Mouse (Mus musculus): ENCODE results near the gene Alkbh6. TPM values are rescaled to one million over a fixed set of nuclear protein-coding genes. Genes with fewer than 3 reads are reported as not detected.

Alkbh6 gene
- polyA plus RNA-seq, 1 experiment from 2014 or later, result 79.0 TPM

DNA sequence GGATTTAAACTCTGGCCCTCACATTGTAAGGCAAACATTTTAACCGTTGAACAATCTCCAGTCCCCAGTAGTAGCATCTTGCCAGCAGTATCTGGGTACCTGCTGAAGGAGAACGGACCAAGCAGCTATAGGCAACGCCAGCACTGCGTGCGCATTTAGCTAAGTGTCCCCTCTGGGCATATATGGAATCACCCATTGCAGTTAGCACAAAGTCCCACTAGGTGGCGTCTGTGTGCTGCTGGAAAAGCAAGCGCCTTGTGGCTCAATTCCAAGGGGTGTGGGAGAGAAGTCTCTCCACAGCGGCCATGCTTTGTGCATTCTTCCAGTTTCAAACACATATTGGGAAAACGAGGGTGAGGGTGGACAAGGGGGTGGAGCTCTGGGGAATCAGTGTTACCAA lies 27.9 kb downstream of the Alkbh6 start:
- peak overlapping the region; percentile 11; the same call in 1 of the 2 replicates for H3K4me2 ChIP-seq
- peaks cover 20% of the 10 kb centered on the region for H3K4me1 ChIP-seq
- peaks cover 48% of the 10 kb centered on the region for H3K27me3 ChIP-seq
- H3K9me3 ChIP-seq, result no peaks in the 10 kb centered on the region
- H3K4me3 ChIP-seq (replicated peaks), result no peak overlapping the region
- no peaks in the 10 kb centered on the region for H3K36me3 ChIP-seq (replicated peaks)
- no peak overlapping the region for H3K27ac ChIP-seq
- no peak overlapping the region; the same call in 1 of the 2 replicates for H3K9ac ChIP-seq
- 2% methylated on average over 9 of the region's 9 CpGs for WGBS
- peak; percentile 57 for ATAC-seq (ENCODE audit: low FRiP score)

DNA sequence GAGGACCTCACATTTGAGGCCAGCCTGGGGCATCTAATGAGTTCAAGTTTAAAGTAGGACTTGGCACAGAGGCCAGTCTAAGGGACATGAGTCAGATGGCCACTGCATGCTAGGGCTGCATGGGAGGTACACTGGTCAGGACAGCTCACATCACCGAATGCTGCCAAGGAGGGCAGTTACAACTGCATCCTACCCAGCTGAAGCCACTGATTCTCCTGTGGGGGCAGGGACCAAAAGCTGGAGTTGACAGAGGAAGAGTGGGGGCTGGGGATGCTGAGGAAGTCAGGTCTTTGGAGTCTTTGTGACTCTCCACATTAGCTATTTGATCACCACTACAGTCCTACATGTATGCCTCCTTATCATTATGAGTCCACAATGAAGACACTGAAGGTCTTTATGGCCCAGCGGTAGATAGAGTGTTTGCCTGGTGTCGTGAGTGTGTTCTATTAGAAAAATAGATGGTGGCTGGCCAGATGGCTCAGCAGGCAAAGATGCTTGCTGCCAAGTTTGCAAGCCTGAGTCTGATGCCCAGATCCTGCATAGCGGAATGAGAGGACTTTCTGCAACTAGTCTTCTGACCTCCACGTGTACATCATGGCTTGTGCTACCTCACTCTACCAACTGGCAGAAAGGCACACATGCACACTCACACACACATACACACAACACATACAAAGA lies 31.1 kb downstream of the Alkbh6 start:
- H3K4me1 ChIP-seq, result no peaks in the 10 kb centered on the region
- H3K4me2 ChIP-seq, result no peak overlapping the region

DNA sequence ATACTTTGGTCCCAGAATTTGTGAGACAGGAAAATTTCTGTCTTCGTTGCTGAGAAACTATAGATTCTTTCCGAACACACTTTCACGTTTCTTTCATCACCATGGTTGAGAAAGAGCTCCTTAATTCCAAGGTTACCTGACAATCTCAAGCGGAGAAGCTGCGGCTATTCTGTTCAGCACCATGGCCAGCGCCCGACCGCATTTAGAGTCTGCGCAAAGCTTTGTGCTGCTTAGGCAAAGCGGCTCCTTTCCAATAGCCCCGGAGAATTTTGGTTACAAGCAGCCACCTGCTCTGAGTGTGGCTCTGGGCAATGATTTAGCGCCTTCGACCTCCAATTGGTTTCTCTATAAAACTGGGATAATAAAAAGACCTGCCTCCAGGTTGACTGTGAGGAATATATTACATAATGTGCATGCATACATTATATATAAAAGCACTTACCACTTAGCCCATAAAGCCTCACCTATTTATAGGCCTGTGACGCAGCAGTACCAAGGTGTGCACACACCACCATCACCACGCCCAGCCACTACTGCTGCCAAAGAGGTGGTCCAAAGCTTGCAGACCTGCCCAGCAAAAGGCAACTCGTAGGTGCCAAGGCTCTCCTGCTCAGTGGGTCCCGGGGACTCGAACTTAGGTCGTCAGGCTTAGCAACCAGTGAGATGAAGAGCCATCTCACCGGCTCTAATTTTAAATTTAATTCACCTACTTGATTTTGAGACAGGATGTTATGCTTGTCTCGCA lies 38.3 kb downstream of the Alkbh6 start:
- no peak overlapping the region for H3K27ac ChIP-seq
- no peaks in the 10 kb centered on the region for H3K4me1 ChIP-seq
- H3K9me3 ChIP-seq, result no peaks in the 10 kb centered on the region
- no peaks in the 10 kb centered on the region for H3K36me3 ChIP-seq (replicated peaks)
- ATAC-seq (ENCODE audit: low FRiP score), result no peak
- H3K27me3 ChIP-seq, result peaks cover 58% of the 10 kb centered on the region
- no peak overlapping the region for H3K4me2 ChIP-seq
- no peak overlapping the region for H3K4me3 ChIP-seq (replicated peaks)
- 30% methylated on average over 21 of the region's 21 CpGs for WGBS
- H3K9ac ChIP-seq, result no peak overlapping the region

More for the DNA sequence above, 31.1 kb downstream of the Alkbh6 start:
- H3K9me3 ChIP-seq, result no peaks in the 10 kb centered on the region
- H3K4me3 ChIP-seq (replicated peaks), result no peak overlapping the region
- no peak overlapping the region for H3K27ac ChIP-seq
- H3K27me3 ChIP-seq, result peaks cover 42% of the 10 kb centered on the region
- no peak for ATAC-seq (ENCODE audit: low FRiP score)
- no peaks in the 10 kb centered on the region for H3K36me3 ChIP-seq (replicated peaks)
- WGBS, result 67% methylated on average over 5 of the region's 5 CpGs
- H3K9ac ChIP-seq, result no peak overlapping the region

DNA sequence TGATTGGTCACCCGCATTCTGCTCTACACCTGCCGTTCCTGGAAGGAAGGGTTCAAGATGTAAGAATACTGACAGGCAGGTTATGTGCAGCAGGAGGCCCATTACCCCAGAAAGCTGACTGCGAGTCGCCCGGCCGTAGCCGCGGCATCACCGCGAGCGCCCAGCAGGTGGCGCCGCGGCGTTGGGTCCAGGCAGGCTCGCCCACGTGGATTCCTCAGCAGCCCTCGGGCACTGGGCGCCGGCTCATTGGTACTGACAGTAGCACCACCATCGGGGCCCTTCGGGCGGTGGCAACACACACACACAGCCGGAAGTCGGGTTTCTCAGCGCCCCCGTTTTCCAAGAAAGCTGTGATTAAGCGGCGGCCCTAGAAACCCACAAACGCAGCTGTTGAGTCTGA lies 39.3 kb downstream of the Alkbh6 start:
- WGBS, result 4% methylated on average over 30 of the region's 30 CpGs
- no peak overlapping the region for H3K27ac ChIP-seq
- ATAC-seq (ENCODE audit: low FRiP score), result peak; percentile 75
- no peaks in the 10 kb centered on the region for H3K4me1 ChIP-seq
- H3K9me3 ChIP-seq, result no peaks in the 10 kb centered on the region
- H3K4me3 ChIP-seq (replicated peaks), result peak overlapping the region; percentile 11; the same call in 1 of the 2 replicates
- no peaks in the 10 kb centered on the region for H3K36me3 ChIP-seq (replicated peaks)
- H3K27me3 ChIP-seq, result peaks cover 54% of the 10 kb centered on the region
- peak overlapping the region; percentile 36 for H3K4me2 ChIP-seq
- H3K9ac ChIP-seq, result no peak overlapping the region

DNA sequence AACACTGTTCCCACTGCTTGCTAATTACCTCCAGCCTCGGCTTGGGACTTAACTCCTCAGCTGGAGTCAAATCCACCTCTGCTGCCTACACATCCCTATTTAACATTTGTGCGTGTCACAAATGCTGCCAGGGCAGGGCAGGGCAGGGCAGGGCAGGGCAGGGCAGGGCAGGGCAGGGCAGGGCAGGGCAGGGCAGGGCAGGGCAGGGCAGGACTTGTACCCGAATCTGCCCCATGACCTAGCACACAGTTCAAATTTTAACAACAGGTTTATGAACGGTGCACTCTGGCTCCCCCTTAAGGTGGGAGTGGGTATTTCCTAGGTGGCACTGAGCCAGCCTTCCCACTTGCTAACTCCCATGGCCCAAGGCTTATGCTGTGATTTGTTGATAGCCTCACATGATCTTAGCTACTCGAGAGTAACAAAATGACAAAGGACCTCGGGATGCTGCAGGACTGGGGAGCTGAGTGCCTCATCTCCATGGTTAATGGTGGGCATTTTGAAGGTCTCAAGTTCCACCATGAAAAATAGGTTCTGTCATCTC lies 44.8 kb downstream of the Alkbh6 start:
- Histone ChIP-seq H3K36me3 (replicated peaks) (peaks cover 13% of the 10 kb centered on the region), H3K4me3 (replicated peaks) (no peak overlapping the region), H3K4me2 (no peak overlapping the region), H3K9ac (no peak overlapping the region), H3K9me3 (no peaks in the 10 kb centered on the region), H3K27ac (no peak overlapping the region), H3K27me3 (peaks cover 16% of the 10 kb centered on the region), H3K4me1 (peaks cover 14% of the 10 kb centered on the region)
- ATAC-seq (ENCODE audit: low FRiP score), result peak; percentile 65
- 18% methylated on average over 6 of the region's 6 CpGs for WGBS

DNA sequence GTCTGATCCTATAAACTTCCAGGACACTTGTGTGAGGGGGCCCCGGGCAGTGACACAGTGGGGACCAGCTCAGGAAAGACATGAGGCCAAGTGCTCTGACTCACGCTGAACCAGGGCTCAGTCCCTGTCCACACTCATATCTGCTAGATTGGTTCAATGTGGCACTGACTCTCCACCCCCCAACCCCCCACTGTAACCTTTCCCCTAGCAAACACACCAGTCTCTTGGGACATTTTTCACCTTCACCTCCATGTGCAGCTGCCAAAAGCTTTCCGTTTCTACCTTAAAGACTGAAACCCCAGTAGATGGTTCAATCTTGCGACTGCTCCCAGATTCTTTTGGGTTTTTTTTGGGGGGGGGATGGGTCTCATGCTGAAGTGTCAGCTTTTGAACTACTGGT lies 45.5 kb downstream of the Alkbh6 start:
- ATAC-seq (ENCODE audit: low FRiP score), result peak; percentile 49; the same call in 1 of the 2 replicates
- no peak overlapping the region for H3K4me2 ChIP-seq
- no peak overlapping the region for H3K9ac ChIP-seq
- H3K27me3 ChIP-seq, result peaks cover 9% of the 10 kb centered on the region
- no peaks in the 10 kb centered on the region for H3K9me3 ChIP-seq
- peaks cover 20% of the 10 kb centered on the region for H3K4me1 ChIP-seq
- H3K36me3 ChIP-seq (replicated peaks), result peaks cover 13% of the 10 kb centered on the region
- H3K27ac ChIP-seq, result 0 out of 2 replicates have a peak overlapping the region, but pooled peaks have one; percentile 31
- WGBS, result 77% methylated on average over 4 of the region's 4 CpGs
- H3K4me3 ChIP-seq (replicated peaks), result no peak overlapping the region

DNA sequence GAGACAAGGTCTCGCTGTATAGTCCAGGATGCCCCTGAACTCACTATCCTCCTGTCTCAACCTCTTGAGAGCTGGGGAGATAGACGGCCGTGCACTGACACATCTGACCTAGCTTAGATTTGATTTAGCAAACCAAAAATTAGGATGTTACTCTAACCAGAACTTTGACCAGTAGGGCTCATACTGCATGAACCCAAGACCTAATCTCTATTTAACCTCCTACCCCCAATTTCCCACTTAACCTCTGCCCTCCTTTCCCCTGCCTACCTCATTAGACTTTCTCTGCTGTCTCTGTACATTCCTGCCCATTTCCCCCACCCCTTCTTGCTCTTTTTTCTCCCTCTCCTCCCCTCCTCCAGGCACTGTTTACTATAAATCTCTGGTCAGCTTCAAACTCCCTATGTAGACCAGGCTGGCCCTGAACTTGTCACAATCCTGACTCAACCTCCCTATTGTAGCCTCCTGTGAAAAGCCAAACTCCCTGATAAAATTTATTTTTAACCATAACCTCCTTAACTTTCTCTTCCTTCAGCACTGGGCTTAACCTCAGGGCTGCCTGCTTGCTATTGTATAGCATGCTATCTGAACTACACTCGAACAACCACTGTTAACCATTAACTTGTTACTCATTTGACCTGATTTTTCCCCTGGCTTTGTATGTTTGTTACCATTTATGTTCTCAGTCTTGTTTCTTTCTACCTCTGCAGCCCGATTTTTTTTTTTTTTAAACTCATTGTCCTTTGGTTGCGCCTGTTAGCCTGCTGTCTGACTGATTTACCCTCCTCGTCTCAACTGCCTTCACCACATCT lies 50.1 kb downstream of the Alkbh6 start:
- Histone ChIP-seq H3K27me3 (no peaks in the 10 kb centered on the region), H3K4me3 (replicated peaks) (no peak overlapping the region), H3K4me2 (no peak overlapping the region), H3K9ac (no peak overlapping the region), H3K4me1 (peaks cover 58% of the 10 kb centered on the region), H3K9me3 (no peaks in the 10 kb centered on the region; the same call in 1 of the 2 replicates), H3K36me3 (replicated peaks) (peaks cover 29% of the 10 kb centered on the region), H3K27ac (no peak overlapping the region)
- 81% methylated on average over 7 of the region's 7 CpGs for WGBS
- no peak for ATAC-seq (ENCODE audit: low FRiP score)

DNA sequence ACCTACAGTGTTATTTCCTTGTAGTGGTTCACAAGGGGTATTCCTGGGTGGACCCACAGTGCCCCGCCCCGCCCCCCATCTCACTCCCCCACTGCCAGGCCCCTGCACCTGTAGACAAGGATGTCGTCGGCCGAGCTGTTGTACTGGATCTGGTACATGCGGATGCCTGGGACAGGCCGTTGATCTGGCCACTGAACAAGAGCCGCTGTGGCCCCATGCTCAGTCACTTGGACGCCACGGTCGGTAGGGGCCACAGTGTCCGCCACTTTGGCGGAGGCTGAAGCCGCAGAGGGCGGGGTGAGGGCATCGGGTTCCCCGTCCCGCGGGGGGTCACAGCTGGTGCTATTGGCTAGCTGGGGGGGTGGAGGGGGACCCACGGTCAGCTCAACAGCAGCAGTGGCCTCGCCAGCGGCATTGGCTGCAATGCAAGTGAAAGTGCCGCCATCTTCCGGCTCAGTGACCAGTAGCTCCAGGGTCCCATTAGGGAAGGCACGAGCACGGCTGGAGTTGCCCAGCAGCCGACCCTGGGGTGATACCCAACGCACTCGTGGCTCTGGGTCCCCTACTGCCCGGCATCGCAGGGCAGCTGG lies 50.9 kb downstream of the Alkbh6 start:
- Histone ChIP-seq H3K4me2 (no peak overlapping the region), H3K27me3 (peaks cover 8% of the 10 kb centered on the region; the same call in 1 of the 2 replicates), H3K4me3 (replicated peaks) (no peak overlapping the region), H3K36me3 (replicated peaks) (peaks cover 29% of the 10 kb centered on the region), H3K27ac (no peak overlapping the region), H3K9me3 (no peaks in the 10 kb centered on the region; the same call in 1 of the 2 replicates), H3K9ac (no peak overlapping the region), H3K4me1 (peaks cover 51% of the 10 kb centered on the region)
- ATAC-seq (ENCODE audit: low FRiP score), result no peak
- WGBS, result 93% methylated on average over 31 of the region's 31 CpGs

DNA sequence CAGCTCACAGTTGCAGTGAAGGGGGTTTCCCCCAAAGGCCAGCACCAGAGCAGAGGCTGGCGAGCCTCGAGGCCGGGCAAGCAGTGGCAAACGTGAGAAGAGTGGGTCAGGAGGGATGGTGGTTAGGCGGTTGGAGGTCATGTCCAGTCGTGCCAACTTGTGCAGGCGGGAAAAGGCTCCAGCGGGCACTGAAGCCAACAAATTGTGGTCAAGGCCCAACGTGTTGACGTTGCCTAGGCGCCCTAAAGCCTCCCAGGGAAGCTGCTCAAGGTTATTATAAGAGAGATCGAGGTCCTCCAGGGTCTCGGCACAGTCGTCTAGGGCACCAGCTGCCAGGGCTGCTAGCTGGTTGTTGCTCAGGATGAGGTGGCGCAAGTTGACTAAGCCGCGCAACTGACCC lies 51.5 kb downstream of the Alkbh6 start:
- Histone ChIP-seq H3K27me3 (peaks cover 14% of the 10 kb centered on the region; the same call in 1 of the 2 replicates), H3K4me1 (peaks cover 49% of the 10 kb centered on the region), H3K27ac (no peak overlapping the region), H3K36me3 (replicated peaks) (peaks cover 26% of the 10 kb centered on the region), H3K9me3 (no peaks in the 10 kb centered on the region; the same call in 1 of the 2 replicates), H3K4me3 (replicated peaks) (no peak overlapping the region), H3K4me2 (no peak overlapping the region), H3K9ac (no peak overlapping the region)
- 93% methylated on average over 17 of the region's 17 CpGs for WGBS
- ATAC-seq (ENCODE audit: low FRiP score), result no peak

DNA sequence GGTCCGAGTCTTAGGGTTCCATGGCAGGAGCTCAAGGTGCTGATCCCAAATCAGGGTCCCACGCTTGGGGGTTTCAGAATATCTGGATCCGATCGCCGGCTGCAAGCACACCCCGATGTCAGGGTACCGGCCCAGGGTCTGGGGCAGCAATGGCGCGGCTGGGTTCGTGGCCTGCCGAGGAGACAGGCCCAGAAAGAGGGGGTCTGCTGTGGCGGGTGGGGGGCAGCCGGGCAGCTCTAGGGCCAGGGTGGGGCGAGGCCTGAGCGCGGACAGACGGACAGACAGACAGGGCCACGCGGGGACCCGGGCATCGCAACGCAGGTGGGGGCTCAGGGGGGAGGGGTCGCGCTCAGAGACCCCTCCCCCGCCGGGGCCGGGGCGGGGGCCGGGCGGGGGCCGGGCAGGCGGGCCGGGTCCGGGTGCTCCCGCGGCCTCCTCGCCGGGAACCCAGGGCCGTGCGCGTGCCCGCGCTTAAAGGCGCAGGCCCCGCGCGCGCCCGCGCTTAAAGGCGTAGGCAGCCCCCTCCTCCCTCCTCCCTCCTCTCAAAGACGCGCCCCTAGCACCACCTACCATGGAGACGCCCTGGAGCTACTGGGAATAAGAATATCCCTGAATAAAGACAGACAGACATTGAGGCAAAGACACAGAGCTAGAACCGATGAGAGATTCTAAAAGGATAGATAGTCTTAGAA lies 54.3 kb downstream of the Alkbh6 start, which contains the start of gene Lrfn3:
Lrfn3 (minus strand) TSS at position 121 of the 692 bp plus-strand sequence.
- peak; percentile 82 for ATAC-seq (ENCODE audit: low FRiP score)
- H3K36me3 ChIP-seq (replicated peaks), result peaks cover 16% of the 10 kb centered on the region
- H3K9ac ChIP-seq, result peak within 1 kb of the TSS; percentile 93
- H3K27me3 ChIP-seq, result peaks cover 22% of the 10 kb centered on the region
- peak within 1 kb of the TSS; percentile 42; the same call in 1 of the 2 replicates for H3K27ac ChIP-seq
- H3K4me1 ChIP-seq, result peaks cover 49% of the 10 kb centered on the region
- H3K4me2 ChIP-seq, result peak within 1 kb of the TSS; percentile 87
- 2% methylated on average over 31 of the region's 55 CpGs for WGBS
- peak within 1 kb of the TSS; percentile 83 for H3K4me3 ChIP-seq (replicated peaks)
- H3K9me3 ChIP-seq, result no peaks in the 10 kb centered on the region; the same call in 1 of the 2 replicates

DNA sequence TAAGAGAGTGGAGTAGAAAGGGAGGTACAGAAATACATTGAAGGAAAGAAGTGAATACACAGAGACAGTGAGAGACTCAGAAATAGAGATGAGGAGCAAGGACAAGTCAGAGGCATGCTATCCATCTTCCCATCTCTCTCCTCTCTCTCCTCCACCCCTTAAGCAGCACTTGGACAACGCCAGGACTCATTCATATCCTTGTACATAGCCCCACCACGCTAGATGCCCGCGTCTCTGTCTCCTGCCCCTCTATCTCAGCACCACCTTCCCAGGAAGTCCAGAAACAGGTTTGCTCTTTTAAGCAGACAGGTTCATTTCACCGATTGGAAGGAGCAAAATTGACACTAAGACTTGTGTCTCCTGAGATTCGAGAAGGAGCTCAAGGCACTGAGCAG lies 54.8 kb downstream of the Alkbh6 start:
- peaks cover 47% of the 10 kb centered on the region for H3K4me1 ChIP-seq
- no peak overlapping the region for H3K27ac ChIP-seq
- 0 out of 2 replicates have a peak, but pooled peaks have one; percentile 22 for ATAC-seq (ENCODE audit: low FRiP score)
- peak overlapping the region; percentile 87 for H3K4me2 ChIP-seq
- peaks cover 22% of the 10 kb centered on the region for H3K27me3 ChIP-seq
- H3K4me3 ChIP-seq (replicated peaks), result peak overlapping the region; percentile 83
- 69% methylated on average over 6 of the region's 6 CpGs for WGBS
- peak overlapping the region; percentile 93 for H3K9ac ChIP-seq
- no peaks in the 10 kb centered on the region; the same call in 1 of the 2 replicates for H3K9me3 ChIP-seq
- peaks cover 16% of the 10 kb centered on the region for H3K36me3 ChIP-seq (replicated peaks)

Measured in forebrain, embryonic 12.5 days (tissue).